Mouse (Mus musculus) cortical plate, adult 2 months (tissue): ENCODE measurements at regions not wholly inside any gene's neighbourhood (a gene's known extent, or its start where the extent isn't known, plus 50 kb on each side); places are given as distances from the start of the nearest gene placed in this dataset.

ENCODE experiments used
- H3K27ac ChIP-seq: fragments of 200-500 bp; 2 replicates; pipeline ENCODE4 v1.5.1; 2012; ENCODE audit warnings: low read length, control low read depth, inconsistent platforms; ENCODE audit not compliant: insufficient read depth
- H3K4me1 ChIP-seq: fragments of 200-500 bp; 2 replicates; pipeline ENCODE4 v1.6.1; 2011; ENCODE audit warnings: low read length; ENCODE audit not compliant: control insufficient read depth, insufficient read depth
- H3K4me3 ChIP-seq: fragments of 200-500 bp; 2 replicates; pipeline ENCODE4 v1.5.1; 2011; ENCODE audit warnings: mild to moderate bottlenecking, low read length, control low read depth; ENCODE audit not compliant: insufficient read depth
- CTCF ChIP-seq: fragments of 200-500 bp; IDR thresholded peaks from 2 replicates; pipeline ENCODE4 v1.5.1; 2011; ENCODE audit warnings: mild to moderate bottlenecking, control low read depth, low read length; ENCODE audit not compliant: insufficient read depth; ENCODE audit errors: extremely low read depth
- POLR2A ChIP-seq: fragments of 200-500 bp; IDR thresholded peaks from 2 replicates; pipeline ENCODE4 v1.6.1; 2011; ENCODE audit warnings: mild to moderate bottlenecking, low read length, control low read depth; ENCODE audit not compliant: insufficient read depth; ENCODE audit errors: extremely low read depth

DNA sequence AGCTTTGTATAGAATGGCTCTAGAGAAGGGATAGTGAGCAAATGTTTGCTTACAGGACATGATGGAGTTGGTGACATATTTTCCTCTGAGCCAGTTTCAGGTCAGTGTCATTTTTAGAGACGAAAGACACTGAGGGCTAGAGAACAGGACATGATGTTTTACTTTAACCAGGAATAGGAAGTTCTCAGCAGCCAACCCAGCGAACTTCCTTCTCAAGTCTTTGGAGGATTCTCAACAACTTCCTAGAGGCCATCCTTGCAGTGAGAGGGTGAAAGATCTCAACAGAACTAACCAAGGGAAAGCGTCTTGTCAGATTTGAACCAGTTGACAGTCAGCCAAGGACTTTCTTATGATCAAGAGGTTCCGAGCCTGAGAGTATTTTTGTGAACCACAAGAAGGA, 153.7 kb upstream of the Jade1 start:
- no peak overlapping the region for H3K27ac ChIP-seq
- no peaks in the 10 kb centered on the region for H3K4me1 ChIP-seq
- no peak for TF ChIP-seq POLR2A
- TF ChIP-seq CTCF, result no peak
- no peak overlapping the region for H3K4me3 ChIP-seq

DNA sequence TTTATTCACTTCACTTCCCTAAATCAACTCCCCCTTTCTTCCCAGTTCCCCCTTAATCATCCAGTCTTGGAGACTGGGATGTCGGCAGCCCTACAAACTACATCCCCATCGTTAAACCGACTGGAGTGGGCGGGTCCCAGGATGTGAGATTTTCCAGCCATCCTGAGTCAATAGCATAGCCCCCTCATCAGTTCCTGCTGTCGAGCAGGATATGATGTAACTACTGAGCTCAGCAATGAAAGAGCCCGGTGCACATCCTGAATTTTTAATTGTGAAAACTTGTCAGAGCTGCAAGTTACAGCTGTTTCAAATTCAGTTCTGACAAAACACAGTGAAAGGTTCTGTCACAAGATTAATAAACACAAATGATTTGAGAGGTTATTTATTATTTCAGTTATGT, 165.7 kb upstream of the Jade1 start:
- TF ChIP-seq POLR2A (no peak), CTCF (no peak)
- no peaks in the 10 kb centered on the region for H3K4me1 ChIP-seq

DNA sequence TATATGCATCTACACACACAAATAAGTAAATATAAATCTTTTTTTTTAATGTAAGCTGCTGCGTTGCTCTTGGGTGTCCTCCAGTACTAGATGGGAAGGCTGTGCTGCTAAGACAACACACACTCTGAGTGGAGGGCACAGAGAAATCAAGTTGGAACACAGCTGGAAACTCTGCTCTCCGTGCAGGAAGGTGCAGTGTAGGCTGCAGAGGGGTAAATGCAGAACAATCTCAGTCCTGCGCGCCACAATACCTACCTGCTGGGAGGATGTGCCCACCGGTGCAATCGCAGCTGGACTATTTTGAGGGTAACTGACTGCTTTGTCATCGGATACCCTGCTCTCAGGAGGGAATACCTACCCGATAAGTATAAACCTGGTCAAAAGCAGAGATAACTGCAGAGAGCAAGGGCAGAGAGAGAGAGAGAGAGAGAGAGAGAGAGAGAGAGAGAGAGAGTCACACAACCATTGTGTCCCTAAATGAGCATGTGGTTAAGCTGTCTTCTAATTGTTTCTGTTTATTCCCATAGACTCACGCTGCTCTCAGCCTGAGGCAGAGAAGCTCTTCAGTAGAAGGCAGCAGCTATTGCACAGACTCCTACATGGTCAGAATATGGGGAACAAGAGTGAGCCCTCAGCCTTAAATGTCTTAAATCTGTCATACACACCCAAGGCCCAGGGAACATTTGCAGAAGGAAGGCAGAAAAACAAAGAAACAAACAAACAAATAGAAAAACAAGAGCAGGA, 167.9 kb upstream of the Jade1 start:
- Histone ChIP-seq H3K4me1 (no peaks in the 10 kb centered on the region), H3K4me3 (no peak overlapping the region), H3K27ac (no peak overlapping the region)
- TF ChIP-seq CTCF (no peak), POLR2A (no peak)

More for the DNA sequence above, 165.7 kb upstream of the Jade1 start:
- Histone ChIP-seq H3K27ac (no peak overlapping the region), H3K4me3 (no peak overlapping the region)

DNA sequence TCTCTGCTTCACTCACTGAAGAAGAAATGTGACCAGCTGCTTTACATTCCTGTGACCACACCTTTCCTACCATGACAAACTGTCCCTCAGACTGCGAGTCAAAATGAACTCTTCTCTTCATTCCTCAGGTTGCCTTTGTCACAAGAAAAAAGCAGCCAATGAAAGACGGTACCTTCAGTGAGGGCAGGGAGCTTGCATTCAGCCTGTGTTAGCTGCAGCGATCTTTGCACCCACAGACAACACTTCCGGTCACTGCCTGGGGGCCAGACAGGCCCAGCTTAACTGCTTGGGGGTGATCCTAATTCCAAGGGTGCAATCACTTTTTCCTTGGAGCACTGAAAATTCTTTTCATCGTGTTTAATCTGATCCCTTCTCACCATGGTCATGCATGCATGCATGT, 169.2 kb upstream of the Jade1 start:
- H3K27ac ChIP-seq, result no peak overlapping the region

DNA sequence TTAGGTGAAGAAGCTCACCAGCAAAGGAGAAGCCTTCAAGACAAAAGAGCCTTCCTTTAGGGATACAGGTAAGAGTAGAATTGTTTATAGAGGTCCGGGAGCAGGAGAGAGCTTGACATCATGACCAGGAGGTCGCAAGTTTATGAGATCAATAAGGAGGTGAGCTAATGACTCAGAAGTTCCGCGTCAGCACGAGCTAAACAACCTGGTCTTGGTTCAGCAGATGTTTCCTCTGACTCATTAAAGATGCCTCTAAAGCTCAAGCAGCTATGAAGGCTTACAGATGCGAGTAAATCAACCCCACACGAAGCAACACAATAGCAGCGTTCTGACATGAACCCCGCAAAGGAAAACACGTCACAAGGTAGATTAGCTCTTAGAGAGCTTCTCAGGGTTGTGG, 171.1 kb upstream of the Jade1 start:
- H3K4me1 ChIP-seq, result no peaks in the 10 kb centered on the region
- H3K4me3 ChIP-seq, result no peak overlapping the region
- H3K27ac ChIP-seq, result no peak overlapping the region
- no peak for TF ChIP-seq POLR2A

More for the DNA sequence above, 169.2 kb upstream of the Jade1 start:
- H3K4me1 ChIP-seq, result no peaks in the 10 kb centered on the region
- TF ChIP-seq CTCF (no peak), POLR2A (no peak)
- H3K4me3 ChIP-seq, result no peak overlapping the region

DNA sequence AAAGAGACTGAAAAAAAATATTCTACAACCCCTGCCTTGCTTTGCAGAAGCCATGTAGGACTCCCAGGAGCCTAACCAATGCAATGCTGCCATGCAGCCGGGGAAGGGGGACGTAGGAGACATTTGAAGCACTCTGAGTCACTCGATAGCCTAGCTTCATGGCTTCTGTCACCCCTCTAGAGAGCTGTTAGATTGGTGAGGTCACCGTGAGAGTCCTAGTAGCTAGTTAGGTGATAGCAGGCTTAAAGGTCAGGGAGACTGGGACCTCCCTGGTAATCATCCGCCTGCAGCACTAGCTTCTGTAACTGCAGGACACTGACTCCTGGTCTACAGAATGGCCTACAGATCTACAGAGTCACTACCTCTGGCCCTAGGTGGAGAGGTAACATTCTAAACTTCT, 177.0 kb upstream of the Jade1 start:
- Histone ChIP-seq H3K4me3 (no peak overlapping the region), H3K4me1 (peaks cover 3% of the 10 kb centered on the region; the same call in 1 of the 2 replicates), H3K27ac (no peak overlapping the region)
- TF ChIP-seq CTCF (no peak), POLR2A (no peak)

DNA sequence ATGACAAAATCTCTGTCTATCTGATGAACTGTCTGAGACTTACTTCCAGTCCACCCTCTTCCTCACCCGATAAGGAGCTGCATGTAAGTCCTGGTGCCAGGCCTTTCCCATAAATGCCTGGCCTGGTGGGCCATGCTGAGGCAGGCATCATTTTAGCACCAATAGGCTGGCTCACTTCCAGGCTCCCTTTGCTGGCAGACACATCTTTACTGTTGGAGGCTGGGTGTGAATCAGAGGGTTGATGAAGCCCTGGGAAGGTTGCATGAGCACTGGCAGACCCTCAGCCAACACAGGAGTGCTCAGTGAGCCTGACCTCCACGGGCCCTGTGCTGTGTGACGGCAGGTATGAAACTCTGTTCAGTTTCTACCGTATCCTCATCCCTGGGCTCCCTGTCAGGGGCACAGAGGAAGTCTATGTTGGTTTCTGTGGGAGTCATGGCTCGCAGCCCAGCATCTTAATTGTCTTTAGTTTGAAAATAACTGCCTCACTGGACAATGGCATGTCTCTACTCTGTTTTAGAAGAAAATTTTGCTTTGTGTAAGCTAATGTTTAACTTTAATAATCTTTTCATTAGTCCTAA, 177.6 kb upstream of the Jade1 start:
- Histone ChIP-seq H3K4me1 (peaks cover 3% of the 10 kb centered on the region; the same call in 1 of the 2 replicates), H3K27ac (no peak overlapping the region), H3K4me3 (no peak overlapping the region)
- TF ChIP-seq CTCF (no peak), POLR2A (no peak)

DNA sequence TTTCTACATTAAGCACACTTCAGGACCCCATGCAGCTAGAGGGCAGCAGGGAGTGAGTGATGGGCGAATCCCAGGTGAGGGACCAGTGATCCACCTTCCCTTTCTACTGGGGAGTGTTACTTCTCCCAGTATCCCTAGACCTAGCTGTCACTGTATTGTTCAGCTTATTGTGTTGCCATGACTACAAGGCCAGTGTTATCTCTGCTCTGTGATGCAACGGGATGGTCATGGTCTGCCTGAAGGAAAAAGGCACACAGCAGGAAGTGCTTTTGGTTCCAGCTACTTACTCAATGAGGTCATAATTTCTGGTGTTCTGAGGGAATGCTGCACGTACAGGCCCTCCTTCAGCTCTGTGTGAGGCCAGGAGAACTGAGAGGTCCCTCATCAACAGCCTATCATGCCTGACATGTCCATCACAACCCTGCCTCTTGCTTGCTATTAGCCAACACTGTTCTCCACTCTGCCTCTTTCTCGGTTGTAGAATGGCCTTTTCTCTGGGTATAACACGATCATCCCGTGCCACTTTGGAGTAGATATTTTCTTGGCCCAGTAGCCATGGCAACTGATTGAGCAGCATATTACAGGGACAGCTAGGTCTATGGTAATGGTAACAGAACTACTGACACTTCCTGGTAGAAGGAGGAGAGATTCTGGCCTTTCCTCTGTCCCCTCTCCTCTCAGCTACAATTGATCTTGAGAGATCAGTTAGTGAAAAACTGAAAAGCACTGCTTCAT, 178.5 kb upstream of the Jade1 start:
- Histone ChIP-seq H3K27ac (no peak overlapping the region), H3K4me1 (peaks cover 3% of the 10 kb centered on the region; the same call in 1 of the 2 replicates), H3K4me3 (no peak overlapping the region)
- TF ChIP-seq CTCF, result no peak
- no peak for TF ChIP-seq POLR2A

DNA sequence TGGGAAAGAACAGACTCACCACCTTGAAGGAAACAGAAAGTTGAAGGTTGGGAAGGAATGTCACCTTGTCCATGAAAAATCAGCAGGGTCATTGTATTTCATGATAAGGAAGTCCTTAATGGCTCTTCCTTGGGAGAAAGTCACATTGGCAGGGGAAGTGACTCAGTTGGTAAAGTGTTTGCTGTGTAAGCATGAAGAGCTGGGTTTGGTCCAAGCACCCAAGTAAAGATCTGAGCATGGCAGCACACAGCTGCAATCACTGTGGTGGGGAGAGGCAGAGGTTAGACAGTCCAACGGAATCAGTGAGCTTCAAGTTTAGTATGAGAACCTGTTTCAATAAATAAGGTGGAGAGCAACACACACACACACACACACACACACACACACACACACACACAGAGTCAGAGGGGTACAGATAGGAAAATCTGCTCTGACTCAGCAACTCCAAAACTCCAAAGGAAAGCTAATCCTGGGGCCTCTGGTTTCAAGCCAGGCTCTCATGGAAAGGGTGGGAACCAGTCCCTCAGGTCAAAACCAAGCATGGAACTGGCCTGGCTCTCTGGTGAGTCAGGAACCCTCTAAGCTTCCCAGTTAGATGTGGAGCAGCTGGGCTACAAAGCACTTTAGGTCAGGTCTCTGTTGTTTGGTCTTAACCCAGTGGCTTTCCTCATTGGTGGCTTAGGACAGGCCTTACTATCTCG, 180.2 kb upstream of the Jade1 start:
- Histone ChIP-seq H3K27ac (no peak overlapping the region), H3K4me1 (peaks cover 3% of the 10 kb centered on the region; the same call in 1 of the 2 replicates), H3K4me3 (no peak overlapping the region)
- TF ChIP-seq CTCF, result no peak
- no peak for TF ChIP-seq POLR2A
